Mouse (Mus musculus) heart, adult 9 months (tissue): Measurements from ENCODE around the gene Sidt2.
A peak's percentile ranks its signal among the peaks of the same experiment; 100 is the strongest.

Experiments
- DNase-seq, 2 experiments: peaks; one replicate each; pipeline ENCODE4 v3.0.0; 2022; ENCODE audit warnings: low spot score in 2 of 2

The Sidt2 gene

GRCm38 (mm10) chr9:45911673-45912072 is 43.4 kb downstream of the Sidt2 start:
- DNase-seq, result peak in 1 of 2 experiments; percentile 45

- no peak for DNase-seq
These were observed 44.1 kb downstream of the Sidt2 start for GRCm38 (mm10) chr9:45910995-45911394.

- peak in 1 of 2 experiments; percentile 15 for DNase-seq
These were observed 48.0 kb downstream of the Sidt2 start for GRCm38 (mm10) chr9:45907078-45907428.

GRCm38 (mm10) chr9:45906355-45907077 is 48.5 kb downstream of the Sidt2 start, which contains the start of the genes Pcsk7 and Rnf214:
Gene Pcsk7 (plus strand): TSS chr9:45906497.
Gene Rnf214 (minus strand): TSS chr9:45906911.
- DNase-seq, result peak; percentile 92 to 93

- DNase-seq, result peak in 1 of 2 experiments; percentile 31
These were observed 49.2 kb downstream of the Sidt2 start for GRCm38 (mm10) chr9:45905811-45906237.

- DNase-seq, result no peak
These were observed 49.9 kb downstream of the Sidt2 start for GRCm38 (mm10) chr9:45905196-45905595.

- no peak for DNase-seq
These were observed 61.4 kb downstream of the Sidt2 start for GRCm38 (mm10) chr9:45893681-45894080.
